Mouse (Mus musculus): ENCODE measurements around the gene BC048562.

The BC048562 gene

GRCm38 (mm10) chr9:108436182-108436581 lies at the start of gene BC048562:
BC048562 (plus strand) TSS chr9:108436482.
- no peak for DNase-seq (ENCODE audit: low read depth)

DNA sequence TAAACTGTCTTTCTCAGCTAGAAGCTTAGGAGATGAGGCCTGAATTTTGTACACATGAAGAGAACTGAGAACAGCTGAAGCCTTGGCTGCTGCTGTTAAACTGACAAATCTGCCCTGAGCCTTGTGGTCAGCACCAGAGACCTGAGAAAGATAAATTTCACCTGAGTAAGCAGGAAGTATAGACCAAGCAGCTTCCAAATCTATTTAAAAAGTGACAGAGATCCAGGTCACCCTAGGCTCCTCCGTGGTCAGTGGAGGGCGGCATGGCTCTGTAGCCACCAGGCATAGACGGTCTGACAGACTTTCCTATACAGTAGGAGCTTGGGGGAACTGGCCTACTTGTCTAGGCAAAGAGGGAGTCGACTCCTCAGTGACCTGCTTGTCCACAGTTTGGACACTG lies 49.5 kb upstream of the BC048562 start:
- no peak for DNase-seq (ENCODE audit: low read depth)

DNA sequence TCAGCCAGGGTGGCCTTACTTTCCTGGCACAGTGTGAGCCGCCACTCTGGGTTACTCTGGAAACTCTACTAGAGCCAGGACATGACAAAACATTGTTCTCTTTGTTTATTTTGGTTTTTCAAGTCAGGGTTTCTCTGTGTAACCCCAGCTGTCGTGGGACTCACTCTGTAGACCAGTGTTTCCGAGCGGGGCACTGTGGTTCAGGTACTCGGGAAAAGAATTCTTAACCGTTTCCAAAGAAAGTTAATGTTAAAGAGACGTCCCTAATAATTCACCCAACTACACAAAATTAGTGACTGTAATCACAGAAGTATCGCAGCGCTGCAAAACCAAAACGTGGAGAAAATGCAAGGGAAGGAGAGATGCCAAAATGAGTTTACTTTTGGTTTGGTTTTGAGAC lies 47.7 kb upstream of the BC048562 start:
- no peak for DNase-seq (ENCODE audit: low read depth)

DNA sequence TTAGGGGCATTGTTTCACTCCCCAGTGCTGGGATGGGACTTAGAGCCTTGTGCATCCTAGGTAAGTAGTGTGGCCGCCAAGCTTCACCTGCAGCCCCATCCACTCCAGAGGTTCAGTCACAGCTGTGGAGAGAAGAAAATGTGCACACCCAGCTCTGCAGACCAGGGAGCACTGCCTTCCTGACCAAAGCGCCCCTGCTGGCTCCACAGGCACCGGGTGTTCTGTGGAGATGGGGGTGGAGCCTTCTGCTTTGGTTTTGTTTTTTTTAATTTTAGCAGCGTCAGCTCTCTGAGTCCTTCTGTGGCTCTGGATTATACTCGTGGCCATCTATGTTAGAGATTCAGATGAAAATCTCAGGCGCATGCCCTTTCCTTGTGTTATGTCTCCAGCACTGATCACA lies 47.1 kb upstream of the BC048562 start:
- no peak for DNase-seq (ENCODE audit: low read depth)

GRCm38 (mm10) chr9:108392676-108393075 lies 43.6 kb upstream of the BC048562 start, which contains the start of gene 1700102P08Rik:
1700102P08Rik (plus strand) TSS chr9:108392805.
- DNase-seq (ENCODE audit: low read depth), result no peak

DNA sequence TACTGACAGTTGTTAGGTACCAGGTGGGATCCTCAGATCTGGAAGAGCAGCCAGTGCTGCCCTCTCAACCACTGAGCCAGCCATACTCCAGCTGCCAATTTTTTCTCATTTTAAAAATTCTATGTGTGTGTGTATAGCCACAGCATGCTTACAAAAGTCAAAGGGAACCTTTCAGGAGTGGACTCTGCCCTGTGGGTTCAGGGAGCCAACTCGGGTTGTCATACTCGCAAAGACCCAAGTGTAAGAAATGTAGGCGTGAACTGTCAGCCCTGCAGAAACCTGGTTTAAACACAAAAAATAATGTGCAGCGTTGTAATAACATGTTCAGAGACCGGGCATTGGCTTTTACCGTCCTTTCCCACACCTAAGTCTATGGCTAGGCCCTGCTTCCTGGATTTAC lies 42.1 kb upstream of the BC048562 start:
- DNase-seq (ENCODE audit: low read depth), result no peak

DNA sequence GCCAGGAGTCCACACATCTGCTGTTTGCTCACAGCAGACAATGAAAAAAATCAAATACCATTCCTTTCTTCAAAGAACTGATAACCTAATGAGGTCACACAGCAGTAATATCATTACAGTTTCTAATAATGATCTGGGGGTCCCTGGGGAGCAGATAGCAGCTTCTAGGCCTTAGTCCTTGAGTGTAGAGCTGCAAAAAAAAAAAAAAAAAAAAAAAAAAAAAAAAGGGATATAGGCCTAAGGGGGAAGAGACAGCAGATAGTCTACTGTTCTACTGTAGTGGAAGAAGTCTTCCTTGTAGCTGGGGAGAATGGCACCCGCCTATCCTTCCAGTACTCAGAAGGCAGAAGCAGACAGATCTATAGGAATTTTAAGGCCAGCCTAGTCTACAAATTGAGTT lies 40.9 kb upstream of the BC048562 start:
- DNase-seq (ENCODE audit: low read depth), result no peak

DNA sequence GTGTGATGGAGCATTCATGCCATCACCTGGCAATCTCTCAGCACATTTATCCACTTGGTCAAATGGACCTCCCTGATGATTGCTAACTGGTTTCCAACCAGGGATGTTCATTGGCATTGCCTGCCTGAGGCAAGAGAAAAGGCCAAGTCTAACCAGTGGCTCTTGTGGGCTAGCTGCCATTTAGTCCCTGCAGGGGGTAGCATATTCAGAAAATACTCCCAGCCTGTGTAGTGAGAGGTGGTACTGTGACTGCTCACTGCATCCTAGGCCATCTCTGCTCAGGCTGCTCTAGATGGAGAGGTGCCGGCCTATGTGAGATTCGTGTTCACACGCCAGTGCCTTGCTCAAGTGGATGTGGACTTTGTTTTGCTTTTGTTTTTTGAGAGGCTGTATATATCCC lies 38.0 kb upstream of the BC048562 start:
- no peak for DNase-seq (ENCODE audit: low read depth)

GRCm38 (mm10) chr9:108401186-108401960 lies 34.9 kb upstream of the BC048562 start:
- peak; percentile 36 for DNase-seq (ENCODE audit: low read depth)

GRCm38 (mm10) chr9:108403081-108403480 lies 33.2 kb upstream of the BC048562 start:
- no peak for DNase-seq (ENCODE audit: low read depth)

DNA sequence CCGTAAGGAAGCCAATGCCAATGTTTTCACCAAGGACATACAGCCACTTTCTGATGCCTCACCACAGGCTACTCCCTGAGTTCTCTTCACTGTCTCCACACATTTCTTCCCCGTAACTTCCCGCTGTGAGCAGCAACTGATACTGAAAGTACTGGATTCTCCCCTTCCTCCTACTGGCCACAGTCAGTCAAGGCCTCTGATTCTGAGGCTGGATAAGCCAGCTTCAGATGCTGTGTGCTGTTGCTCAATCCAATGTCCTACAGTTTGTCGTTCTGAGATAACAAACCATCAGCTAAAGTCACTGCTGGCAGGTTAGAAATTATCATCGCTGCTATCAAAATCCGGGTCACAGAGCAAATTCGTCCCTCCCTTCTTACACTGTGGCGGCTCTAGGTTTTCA lies 31.8 kb upstream of the BC048562 start:
- DNase-seq (ENCODE audit: low read depth), result no peak

- no peak for DNase-seq (ENCODE audit: low read depth)
Observed at GRCm38 (mm10) chr9:108409535-108409934, 26.7 kb upstream of the BC048562 start.

DNA sequence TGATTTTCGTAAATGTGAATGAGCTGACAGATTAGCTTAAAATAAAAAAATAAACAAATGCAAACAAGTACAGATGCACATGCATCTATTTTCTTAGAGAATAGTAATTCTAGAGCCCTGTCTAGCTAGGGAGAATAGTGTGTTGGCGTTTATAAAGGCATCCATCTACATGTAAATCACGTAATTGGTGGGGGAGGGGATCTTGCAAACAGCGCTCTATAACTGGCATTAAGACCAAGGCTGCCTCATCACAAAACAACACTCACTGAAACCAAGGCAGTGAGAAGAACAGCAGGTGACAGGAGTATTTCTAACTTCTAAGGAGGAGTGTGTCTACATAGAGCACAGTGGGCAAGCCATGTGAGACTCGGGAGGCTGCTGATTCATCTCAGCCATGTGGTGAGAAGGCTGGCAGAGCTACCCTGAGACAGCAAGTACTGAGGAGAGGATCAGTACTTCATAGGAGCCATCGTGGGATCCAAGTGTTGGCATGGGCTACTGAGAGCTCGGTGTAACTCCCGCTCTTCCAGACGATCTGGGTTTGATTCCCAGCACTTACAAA lies 24.8 kb upstream of the BC048562 start:
- DNase-seq (ENCODE audit: low read depth), result no peak

GRCm38 (mm10) chr9:108412221-108412620 lies 24.1 kb upstream of the BC048562 start:
- DNase-seq (ENCODE audit: low read depth), result peak; percentile 35

- no peak for DNase-seq (ENCODE audit: low read depth)
Observed at GRCm38 (mm10) chr9:108428384-108428783, 7.9 kb upstream of the BC048562 start, which contains the start of gene Ccdc36. Ccdc36 (minus strand) TSS chr9:108428484.

GRCm38 (mm10) chr9:108431431-108432067 lies 4.7 kb upstream of the BC048562 start:
- DNase-seq (ENCODE audit: low read depth), result no peak

- no peak for DNase-seq (ENCODE audit: low read depth)
Observed at GRCm38 (mm10) chr9:108439176-108439575, 2.9 kb downstream of the BC048562 start.

GRCm38 (mm10) chr9:108440485-108440884 lies 4.2 kb downstream of the BC048562 start:
- DNase-seq (ENCODE audit: low read depth), result no peak

DNA sequence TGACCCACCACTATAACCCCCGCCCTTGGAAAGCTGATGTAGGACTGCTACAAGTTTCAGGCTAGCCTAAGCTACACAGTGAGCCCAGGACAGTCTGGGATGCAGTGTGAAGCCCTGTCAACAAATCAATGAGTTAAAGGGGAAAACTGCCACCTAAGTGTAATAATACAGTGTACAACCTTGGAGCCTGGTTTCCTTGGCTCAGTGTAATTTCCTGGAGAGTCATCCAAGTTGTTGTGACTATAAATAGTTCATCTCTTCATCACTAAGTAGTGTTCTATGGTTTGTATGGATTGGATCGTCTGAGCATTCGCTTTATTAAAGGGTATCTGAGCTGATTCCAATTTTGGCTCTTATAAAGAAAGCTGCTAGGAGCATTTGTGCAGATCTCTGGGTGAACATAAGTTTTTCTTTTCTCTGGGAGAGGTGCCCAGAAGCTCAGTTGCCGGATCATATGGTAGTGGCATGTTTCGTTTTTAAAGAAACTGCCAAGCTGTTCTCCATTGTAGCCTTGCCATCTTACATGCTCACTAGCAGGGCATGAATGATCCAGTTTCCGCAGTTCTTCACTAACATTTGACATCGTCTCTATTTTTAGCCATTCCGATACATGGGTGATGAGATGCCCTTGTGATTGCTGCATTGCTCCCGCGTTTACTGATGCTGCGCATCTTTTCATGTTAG lies 5.1 kb downstream of the BC048562 start:
- no peak for DNase-seq (ENCODE audit: low read depth)

DNA sequence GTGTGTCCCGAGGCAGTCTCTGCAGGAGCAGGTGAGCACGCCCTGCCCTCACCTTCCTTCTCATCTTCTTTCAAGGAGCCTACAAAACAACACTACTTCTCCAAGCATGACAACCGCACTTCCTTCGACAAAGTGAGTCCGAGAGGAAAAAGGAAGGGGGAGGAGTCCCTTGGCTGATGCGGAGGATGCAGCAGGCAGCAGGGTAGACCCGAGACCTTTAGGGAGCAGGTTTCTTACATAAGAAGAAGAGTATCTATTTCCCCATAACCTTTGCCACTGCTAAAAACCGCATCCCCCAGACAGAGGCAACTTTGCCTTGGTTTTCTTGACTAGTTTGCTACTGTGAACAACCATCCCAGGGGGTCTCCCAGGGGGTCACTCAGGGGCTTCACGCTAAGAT lies 8.8 kb downstream of the BC048562 start:
- DNase-seq (ENCODE audit: low read depth), result no peak

GRCm38 (mm10) chr9:108449860-108450259 lies 13.6 kb downstream of the BC048562 start:
- no peak for DNase-seq (ENCODE audit: low read depth)

DNA sequence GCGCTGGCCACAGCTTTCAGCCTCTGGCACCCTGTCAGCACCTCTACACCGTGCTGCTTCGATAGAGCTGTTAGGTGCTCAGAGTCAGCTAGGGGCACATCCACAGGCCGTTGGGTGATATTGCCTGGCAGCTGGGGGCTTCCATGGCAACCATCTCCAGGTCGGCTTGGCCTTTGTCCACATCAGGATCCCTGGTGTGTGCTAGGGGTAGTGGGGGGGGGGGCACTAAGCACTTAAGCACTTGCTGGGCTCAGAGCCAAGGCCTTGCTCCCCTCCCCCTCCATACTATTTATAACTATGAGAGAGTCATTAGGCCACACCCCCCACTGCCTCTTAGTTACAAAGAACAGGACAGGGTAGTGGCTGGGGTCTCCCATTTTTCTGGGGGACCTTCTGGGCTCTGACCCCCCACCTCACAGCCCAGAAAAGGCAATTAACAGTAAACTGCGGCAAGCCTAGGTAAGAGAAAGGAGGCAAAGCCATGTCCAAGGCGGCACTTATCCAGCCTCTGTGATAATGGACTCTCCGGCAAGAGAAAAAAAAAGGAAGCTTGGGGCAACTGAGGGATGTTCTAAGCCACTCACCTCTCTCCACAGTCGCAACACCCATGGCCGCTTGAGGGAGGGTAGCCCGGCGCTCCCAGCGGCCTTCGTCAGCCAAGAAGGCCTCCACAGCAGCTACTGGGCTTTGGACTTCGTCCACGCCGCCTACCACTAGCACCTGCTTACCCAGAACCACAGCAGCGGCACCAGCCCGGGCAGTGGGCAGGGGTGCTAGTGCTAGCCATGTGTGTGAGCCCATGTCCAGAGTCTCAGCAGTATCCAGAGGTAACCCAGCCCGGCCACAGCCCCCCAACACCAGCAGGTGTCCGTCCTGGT lies 14.2 kb downstream of the BC048562 start:
- DNase-seq (ENCODE audit: low read depth), result no peak

Data from fibroblast of lung, adult 2 months (primary cell).